Mouse (Mus musculus) ES-Bruce4 (cell line): ENCODE data around the gene Olfr193.

Experiments used
- CTCF ChIP-seq: IDR thresholded peaks from one replicate; pipeline ENCODE4 v1.8.1; 2011; ENCODE audit warnings: low read depth, low read length
- POLR2A ChIP-seq: IDR thresholded peaks from one replicate; pipeline ENCODE4 v1.8.1; 2011; ENCODE audit warnings: low read length; ENCODE audit not compliant: insufficient read depth

DNA sequence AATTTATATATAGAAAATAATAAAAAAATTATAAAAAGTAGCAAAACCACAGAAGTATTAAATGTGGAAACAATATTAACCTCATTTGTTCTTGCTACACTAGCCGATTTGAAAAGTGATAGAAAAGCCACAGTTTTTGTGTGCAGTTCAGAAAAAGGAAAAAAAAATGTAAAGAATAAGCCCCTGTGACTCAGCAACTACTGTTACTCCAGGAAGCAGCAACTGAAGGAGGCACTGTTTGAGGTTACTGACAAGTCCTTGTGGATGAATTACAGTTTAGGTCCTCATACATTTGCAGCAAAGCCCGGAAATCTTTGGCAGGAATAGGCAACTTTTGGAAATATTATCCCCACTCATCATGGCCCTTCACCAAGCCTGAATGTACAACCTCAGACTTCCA is 6.4 kb downstream of the Olfr193 start:
- TF ChIP-seq CTCF (no peak), POLR2A (no peak)
